Mouse (Mus musculus) c-Kit-positive CD71-positive TER-119-negative erythroid progenitor cells, embryonic 14.5 days (primary cell): ENCODE data around the gene Gm3411.
"Not testable (repeated sequence)": the region's sequence is repeated elsewhere in the genome, so short reads cannot be mapped to it uniquely, and the experiment has no call there.

Experiments
- DNase-seq: peaks from one replicate; pipeline ENCODE4 v3.0.0-alpha.2; 2013; ENCODE audit warnings: low read depth

Gene Gm3411

DNA sequence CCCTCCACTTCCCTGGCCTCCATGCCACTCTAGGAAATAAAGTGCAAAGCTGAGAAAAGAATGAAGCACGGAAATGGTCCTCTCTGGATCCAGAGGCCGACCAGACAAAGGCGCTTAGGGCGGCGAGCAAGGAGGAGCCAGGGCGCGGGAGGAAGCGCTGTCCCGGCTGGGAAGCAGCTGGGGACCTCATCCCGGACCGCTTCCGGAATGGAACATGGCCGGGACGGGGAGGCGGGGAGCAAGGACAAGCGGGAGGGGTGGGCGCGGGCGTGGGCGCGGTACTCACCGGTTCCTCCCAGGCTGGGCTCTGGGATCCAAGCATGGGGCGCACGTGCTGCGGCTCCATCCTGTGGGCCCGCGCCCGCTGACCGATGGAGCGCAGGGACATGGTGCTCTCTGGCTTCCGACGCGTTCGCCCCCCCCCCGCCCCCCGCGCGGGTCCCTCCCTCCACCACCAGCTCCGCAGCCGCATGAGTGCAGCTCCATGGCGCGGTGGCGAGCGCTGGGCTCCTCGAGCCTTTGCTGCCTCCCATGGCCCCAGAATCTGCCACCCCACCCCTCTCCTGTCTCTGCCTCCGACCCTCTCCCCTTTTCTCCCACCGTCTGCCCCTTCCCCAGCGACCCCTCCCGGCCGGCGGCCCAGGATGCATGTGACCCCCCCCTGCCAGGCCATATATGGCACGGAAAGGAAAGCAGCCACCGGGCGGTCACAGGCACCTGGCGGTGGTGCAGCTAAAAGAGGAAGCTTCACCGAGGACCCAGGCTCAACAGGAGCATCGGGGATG, at the start of gene Gm3411:
Gene Gm3411 (minus strand): TSS at position 320 of the 785 bp plus-strand sequence.
- DNase-seq = not testable (repeated sequence)

DNA sequence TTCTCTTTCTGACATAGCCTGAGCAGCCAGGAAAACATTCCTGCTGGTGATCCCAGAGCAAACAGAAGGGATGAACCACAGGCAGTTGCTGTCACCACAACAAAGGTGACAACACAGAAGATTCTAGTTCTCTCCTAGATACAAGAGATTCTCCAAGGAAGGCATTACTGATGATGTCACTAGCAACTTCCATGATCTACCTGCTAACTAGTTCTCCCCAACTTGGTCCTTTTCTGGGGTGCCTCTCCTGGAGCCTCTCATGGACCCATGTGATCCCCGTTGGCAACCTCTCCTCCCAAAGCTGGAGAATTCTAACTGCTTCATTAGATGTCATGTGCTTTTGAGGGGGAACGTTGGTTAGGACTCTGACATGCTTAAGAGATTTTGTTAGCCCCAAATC, 17.7 kb upstream of the Gm3411 start, which contains the start of gene Gm21103:
Gene Gm21103 (minus strand): TSS at position 101 of the 400 bp plus-strand sequence.
- not testable (repeated sequence) for DNase-seq

DNA sequence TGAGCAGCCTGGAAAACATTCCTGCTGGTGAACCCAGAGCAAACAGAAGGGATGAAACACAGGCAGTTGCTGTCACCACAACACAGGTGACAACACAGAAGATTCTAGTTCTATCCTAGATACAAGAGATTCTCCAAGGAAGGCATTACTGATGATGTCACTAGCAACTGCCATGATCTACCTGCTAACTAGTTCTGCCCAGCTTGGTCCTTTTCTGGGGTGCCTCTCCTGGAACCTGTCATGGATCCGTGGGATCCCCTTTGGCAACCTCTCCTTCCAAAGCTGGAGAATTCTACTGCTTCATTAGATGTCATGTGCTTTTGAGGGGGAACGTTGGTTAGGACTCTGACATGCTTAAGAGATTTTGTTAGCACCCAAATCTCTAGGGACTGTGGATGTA, 67.9 kb downstream of the Gm3411 start, which contains the start of gene Gm21560:
Gene Gm21560 (minus strand): TSS at position 101 of the 400 bp plus-strand sequence.
- not testable (repeated sequence) for DNase-seq
